Comparison of ENCODE assay signal across 12 mouse cellular contexts in genomic region chr6:101360211-101360737, GRCm38 (mm10). TPM values are rescaled to one million over a fixed set of nuclear protein-coding genes. Genes with fewer than 3 reads are reported as not detected.
A peak's percentile ranks its signal among the peaks of the same experiment; 100 is the strongest.
DNase-seq lines count a peak whose midpoint lies in the region; ATAC-seq and TF ChIP-seq lines count a peak whose summit lies in the region.
"Had no signal": no experiment of that assay in that cellular context is flagged by ENCODE, and none has a peak within 500 bp of the region (broad histone marks: within the 10 kb centered on the region; RNA-seq: fewer than 3 reads in every experiment).

No protein-coding gene starts in this region.

- no peak overlapping the region for H3K9ac ChIP-seq in intestine, embryonic 14.5 days (ENCODE audit: low read length)
- no peak overlapping the region for H3K9ac ChIP-seq in intestine, postnatal 0 days (ENCODE audit: low read depth, low read length)
- no peak overlapping the region for H3K9ac ChIP-seq in lung, embryonic 16.5 days (ENCODE audit: low read length)
- H3K9ac ChIP-seq in limb, embryonic 15.5 days, result no peak overlapping the region
- H3K9ac ChIP-seq: forebrain, embryonic 15.5 days; limb, embryonic 12.5 days had no signal

- no peak overlapping the region for H3K4me3 ChIP-seq in intestine, embryonic 14.5 days (ENCODE audit: low read depth, low read length)
- no peak overlapping the region for H3K4me3 ChIP-seq in intestine, postnatal 0 days (ENCODE audit: low read depth, low read length)
- no peak overlapping the region for H3K4me3 ChIP-seq in lung, embryonic 16.5 days (ENCODE audit: low read length)
- no peak overlapping the region for H3K4me3 ChIP-seq in limb, embryonic 15.5 days
- H3K4me3 ChIP-seq in cerebellum, adult 2 months (replicated peaks; ENCODE audit: insufficient read depth, low read depth, low read length), result no peak overlapping the region
- H3K4me3 ChIP-seq: forebrain, embryonic 15.5 days; limb, embryonic 12.5 days had no signal

- H3K4me1 ChIP-seq in intestine, embryonic 14.5 days (replicated peaks; ENCODE audit: control insufficient read depth, insufficient read depth, low read length), result peaks cover 26% of the 10 kb centered on the region
- no peaks in the 10 kb centered on the region for H3K4me1 ChIP-seq in intestine, postnatal 0 days (replicated peaks; ENCODE audit: control insufficient read depth, insufficient read depth, low read length)
- peaks cover 25% of the 10 kb centered on the region for H3K4me1 ChIP-seq in lung, embryonic 16.5 days (replicated peaks; ENCODE audit: control insufficient read depth, insufficient read depth, low read length)
- peaks cover 12% of the 10 kb centered on the region for H3K4me1 ChIP-seq in limb, embryonic 15.5 days
- H3K4me1 ChIP-seq in cerebellum, adult 2 months (ENCODE audit: control insufficient read depth, insufficient read depth, low read length), result no peaks in the 10 kb centered on the region

- no peak for ATAC-seq in intestine, embryonic 14.5 days (replicated peaks; ENCODE audit: low FRiP score, low TSS enrichment, low read depth)
- no peak for ATAC-seq in intestine, postnatal 0 days
- ATAC-seq in lung, embryonic 16.5 days (ENCODE audit: low read depth), result peak; percentile 83
- ATAC-seq in limb, embryonic 15.5 days (ENCODE audit: insufficient number of reproducible peaks, low FRiP score, low TSS enrichment, low read depth), result no peak
- ATAC-seq: forebrain, embryonic 15.5 days; hindbrain, embryonic 16.5 days had no signal

- TF ChIP-seq CTCF in intestine, postnatal 0 days (IDR thresholded peaks at IDR 0.05; ENCODE audit: low read depth), result no peak
- no peak for TF ChIP-seq CTCF in cerebellum, adult 2 months (IDR thresholded peaks at IDR 0.05; ENCODE audit: borderline replicate concordance, insufficient read depth, low read depth, low read length)

- peaks cover 9% of the 10 kb centered on the region for H3K36me3 ChIP-seq in intestine, embryonic 14.5 days (ENCODE audit: control insufficient read depth, insufficient read depth, low read length)
- no peaks in the 10 kb centered on the region; the same call in 1 of the 2 replicates for H3K36me3 ChIP-seq in intestine, postnatal 0 days (ENCODE audit: control insufficient read depth, insufficient read depth)
- H3K36me3 ChIP-seq in lung, embryonic 16.5 days (ENCODE audit: control insufficient read depth, insufficient read depth, low read length), result no peaks in the 10 kb centered on the region
- peaks cover 8% of the 10 kb centered on the region for H3K36me3 ChIP-seq in limb, embryonic 15.5 days
- H3K36me3 ChIP-seq: forebrain, embryonic 15.5 days had no signal

- 39% methylated on average over 12 of the region's 12 CpGs for WGBS in intestine, embryonic 14.5 days
- 61% methylated on average over 12 of the region's 12 CpGs for WGBS in intestine, postnatal 0 days
- 39% methylated on average over 12 of the region's 12 CpGs for WGBS in lung, embryonic 16.5 days
- 32% methylated on average over 12 of the region's 12 CpGs for WGBS in limb, embryonic 15.5 days
- WGBS in cerebellum, adult 2 months, result 75% methylated on average over 12 of the region's 12 CpGs

- H3K4me2 ChIP-seq in intestine, embryonic 14.5 days (ENCODE audit: low read length), result no peak overlapping the region
- H3K4me2 ChIP-seq in intestine, postnatal 0 days (replicated peaks; ENCODE audit: low read depth), result no peak overlapping the region
- H3K4me2 ChIP-seq in lung, embryonic 16.5 days (ENCODE audit: low read depth, low read length), result no peak overlapping the region
- H3K4me2 ChIP-seq in limb, embryonic 15.5 days, result no peak overlapping the region
- H3K4me2 ChIP-seq: forebrain, embryonic 15.5 days; limb, embryonic 12.5 days had no signal

- H3K27ac ChIP-seq in intestine, embryonic 14.5 days (ENCODE audit: low read depth), result 0 out of 2 replicates have a peak overlapping the region, but pooled peaks have one; percentile 0
- no peak overlapping the region for H3K27ac ChIP-seq in intestine, postnatal 0 days (ENCODE audit: low read depth, low read length)
- H3K27ac ChIP-seq in lung, embryonic 16.5 days (ENCODE audit: low read length), result peak overlapping the region; percentile 71
- H3K27ac ChIP-seq in limb, embryonic 15.5 days, result peak overlapping the region; percentile 33
- no peak overlapping the region for H3K27ac ChIP-seq in cerebellum, adult 2 months (ENCODE audit: insufficient read depth, low read length)
- H3K27ac ChIP-seq: forebrain, embryonic 15.5 days; limb, embryonic 12.5 days had no signal

- TF ChIP-seq POLR2A in cerebellum, adult 2 months (IDR thresholded peaks at IDR 0.05; ENCODE audit: borderline replicate concordance, insufficient read depth, low read length), result no peak

- no peaks in the 10 kb centered on the region for H3K9me3 ChIP-seq in intestine, embryonic 14.5 days (ENCODE audit: control insufficient read depth, low read length)
- no peaks in the 10 kb centered on the region for H3K9me3 ChIP-seq in intestine, postnatal 0 days (ENCODE audit: control insufficient read depth)
- no peaks in the 10 kb centered on the region for H3K9me3 ChIP-seq in lung, embryonic 16.5 days (ENCODE audit: control insufficient read depth, low read length)
- H3K9me3 ChIP-seq in limb, embryonic 15.5 days, result no peaks in the 10 kb centered on the region
- H3K9me3 ChIP-seq: forebrain, embryonic 15.5 days; limb, embryonic 12.5 days had no signal

- no peaks in the 10 kb centered on the region for H3K27me3 ChIP-seq in intestine, embryonic 14.5 days (replicated peaks; ENCODE audit: control insufficient read depth, insufficient read depth, low read length)
- no peaks in the 10 kb centered on the region for H3K27me3 ChIP-seq in intestine, postnatal 0 days (replicated peaks; ENCODE audit: control insufficient read depth, insufficient read depth, low read length)
- no peaks in the 10 kb centered on the region for H3K27me3 ChIP-seq in lung, embryonic 16.5 days (ENCODE audit: control insufficient read depth, insufficient read depth, low read depth, low read length)
- H3K27me3 ChIP-seq in limb, embryonic 15.5 days, result no peaks in the 10 kb centered on the region
- no peaks in the 10 kb centered on the region for H3K27me3 ChIP-seq in cerebellum, adult 2 months (ENCODE audit: control insufficient read depth, insufficient read depth, low read length)
- H3K27me3 ChIP-seq: forebrain, embryonic 15.5 days; limb, embryonic 12.5 days had no signal

- DNase-seq in intestine, embryonic 14.5 days (ENCODE audit: low spot score), result no peak
- no peak for DNase-seq in lung, adult 18-20 months
- no peak for DNase-seq in right cerebral cortex, adult 18-20 months
- DNase-seq in cerebellum, adult 2 months, result no peak
- DNase-seq: adrenal gland, postnatal 25 days; gastrocnemius, postnatal 14 days had no signal

RNA-seq across cellular contexts. Expression of gene Pdzrn3, which starts 17.4 kb away (rescaled TPM):
- 16.5 and 19.0 TPM in 2 replicates for polyA plus RNA-seq in intestine, embryonic 14.5 days (2014; fragmentation: Nextera tagmentation; extraction: Ambion mirVana)
- polyA plus RNA-seq in intestine, postnatal 0 days (2015; fragmentation: Nextera tagmentation; extraction: Ambion mirVana), result 5.3 and 5.5 TPM in 2 replicates
- polyA plus RNA-seq in lung, embryonic 16.5 days (2015; fragmentation: Nextera tagmentation; extraction: Ambion mirVana), result 7.0 and 8.2 TPM in 2 replicates
- polyA plus RNA-seq in limb, embryonic 15.5 days (2015; fragmentation: Nextera tagmentation; extraction: Ambion mirVana), result 9.6 and 11.7 TPM in 2 replicates
- 1.9 and 2.2 TPM in 2 replicates for polyA plus RNA-seq in cerebellum, adult 2 months (2012; rRNA removed)

Comparison
In these comparisons a context has a peak if more than half of its experiments do, and no peak if none do; other contexts are left out.
1. H3K27ac ChIP-seq: peak in intestine, embryonic 14.5 days (single experiment), lung, embryonic 16.5 days (single experiment) and limb, embryonic 15.5 days (single experiment); none in intestine, postnatal 0 days (single experiment) and cerebellum, adult 2 months (single experiment).